Mouse (Mus musculus) cortical plate, adult 2 months (tissue): ENCODE results near the gene Schip1.

ENCODE experiments used
- CTCF ChIP-seq: fragments of 200-500 bp; IDR thresholded peaks from 2 replicates; pipeline ENCODE4 v1.5.1; 2011; ENCODE audit warnings: mild to moderate bottlenecking, control low read depth, low read length; ENCODE audit not compliant: insufficient read depth; ENCODE audit errors: extremely low read depth
- POLR2A ChIP-seq: fragments of 200-500 bp; IDR thresholded peaks from 2 replicates; pipeline ENCODE4 v1.6.1; 2011; ENCODE audit warnings: mild to moderate bottlenecking, low read length, control low read depth; ENCODE audit not compliant: insufficient read depth; ENCODE audit errors: extremely low read depth

DNA sequence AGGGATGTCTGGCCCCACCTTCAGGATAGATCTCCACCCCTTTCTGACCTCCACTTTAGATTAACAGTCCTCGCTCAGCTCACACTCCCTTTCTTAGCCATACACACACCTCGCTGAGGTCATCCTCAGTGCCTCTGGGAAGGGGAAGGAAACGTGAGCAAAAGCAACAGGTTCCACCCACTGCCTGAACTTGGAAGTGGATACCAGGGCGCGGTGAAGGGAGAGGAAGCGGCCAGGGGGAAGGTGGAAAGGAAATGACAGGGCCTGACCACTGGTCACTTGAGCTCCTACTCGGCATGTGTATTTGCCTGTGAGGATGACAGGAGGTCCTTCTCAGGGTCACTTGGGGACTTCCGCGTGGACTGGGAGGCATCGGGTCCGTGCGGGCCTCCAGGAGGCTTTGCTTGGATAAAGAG, 428.6 kb downstream of the Schip1 start:
- TF ChIP-seq CTCF (no peak), POLR2A (no peak)
